Mouse (Mus musculus) heart, postnatal 4 days (tissue): ENCODE data around the gene Fstl5. TPM values are rescaled to one million over a fixed set of nuclear protein-coding genes. Genes with fewer than 3 reads are reported as not detected.

Source experiments
- DNase-seq: peaks from one replicate; pipeline ENCODE4 v3.0.0; 2021
- total RNA-seq, 2 experiments: library from RNA; stranded (reverse); gene quantifications; 2 replicates each; pipeline ENCODE4 v1.2.3; 2021

Fstl5 gene
- total RNA-seq, 2 experiments from 2014 or later, result not detected

GRCm38 (mm10) chr3:76508811-76509210, 434.7 kb downstream of the Fstl5 start:
- no peak for DNase-seq

GRCm38 (mm10) chr3:76567346-76567745, 493.3 kb downstream of the Fstl5 start:
- no peak for DNase-seq

- no peak for DNase-seq
Measured at GRCm38 (mm10) chr3:76572478-76572877, 498.4 kb downstream of the Fstl5 start.

- DNase-seq, result no peak
Measured at GRCm38 (mm10) chr3:76572920-76573541, 499.0 kb downstream of the Fstl5 start.

- no peak for DNase-seq
Measured at GRCm38 (mm10) chr3:76593148-76593547, 519.1 kb downstream of the Fstl5 start.

GRCm38 (mm10) chr3:76620044-76620443, 546.0 kb downstream of the Fstl5 start:
- no peak for DNase-seq

- DNase-seq, result no peak
Measured at GRCm38 (mm10) chr3:76654243-76654642, 580.2 kb downstream of the Fstl5 start.

GRCm38 (mm10) chr3:76670859-76671258, 596.8 kb downstream of the Fstl5 start:
- DNase-seq, result no peak

- no peak for DNase-seq
Measured at GRCm38 (mm10) chr3:76676006-76676405, 601.9 kb downstream of the Fstl5 start.

- DNase-seq, result no peak
Measured at GRCm38 (mm10) chr3:76679853-76680545, 605.9 kb downstream of the Fstl5 start.

- DNase-seq, result no peak
Measured at GRCm38 (mm10) chr3:76680546-76680883, 606.4 kb downstream of the Fstl5 start.

- DNase-seq, result no peak
Measured at GRCm38 (mm10) chr3:76697134-76697629, 623.1 kb downstream of the Fstl5 start.

- DNase-seq, result no peak
Measured at GRCm38 (mm10) chr3:76739221-76739620, 665.2 kb downstream of the Fstl5 start.

Other genes with a start within 250 kb of the Fstl5 start
- 10 to 100 TPM; 39.7 to 40.6 TPM for gene Golim4, start 117.3 kb upstream of the Fstl5 start, total RNA-seq